Mouse (Mus musculus) stomach, postnatal 0 days (tissue): ENCODE measurements around the gene Enox1.

ENCODE experiments used
- CTCF ChIP-seq: IDR thresholded peaks from 2 replicates; pipeline ENCODE4 v1.5.1; 2016; ENCODE audit warnings: antibody characterized with exemption, low read depth, mild to moderate bottlenecking, moderate library complexity
- EP300 ChIP-seq: optimal IDR thresholded peaks from 2 replicates; pipeline ENCODE3; 2016; ENCODE audit warnings: antibody characterized with exemption

DNA sequence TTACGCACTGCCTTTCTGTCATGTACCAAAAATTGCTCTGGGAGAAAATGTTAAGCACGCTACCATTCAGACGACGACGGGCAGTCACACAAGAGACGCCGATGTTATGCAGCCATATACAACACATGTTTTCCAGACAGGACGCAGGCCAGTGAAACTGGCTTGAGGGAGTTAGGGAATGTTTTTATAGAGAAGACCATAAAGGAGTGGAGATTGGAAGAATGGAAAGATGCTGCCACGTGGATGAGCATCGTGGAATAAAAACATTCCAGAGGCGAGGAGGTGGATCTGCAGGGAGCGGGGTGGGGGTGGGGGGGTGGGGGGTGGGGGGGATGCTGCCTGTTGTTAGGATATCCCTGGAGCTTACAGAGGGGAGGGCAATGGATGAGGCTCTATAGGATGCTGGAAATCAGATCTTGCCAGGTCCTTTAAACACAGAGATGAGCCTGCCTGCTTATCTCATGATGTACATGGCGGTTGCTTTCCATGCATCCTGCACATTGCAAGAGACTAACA, 116.4 kb downstream of the Enox1 start:
- no peak for TF ChIP-seq CTCF
- TF ChIP-seq EP300 = no peak
